Mouse (Mus musculus): ENCODE data around the gene Tmeff2. TPM values are rescaled to one million over a fixed set of nuclear protein-coding genes. Genes with fewer than 3 reads are reported as not detected.

Gene Tmeff2
- total RNA-seq, 2 experiments from 2014 or later, result not detected

DNA sequence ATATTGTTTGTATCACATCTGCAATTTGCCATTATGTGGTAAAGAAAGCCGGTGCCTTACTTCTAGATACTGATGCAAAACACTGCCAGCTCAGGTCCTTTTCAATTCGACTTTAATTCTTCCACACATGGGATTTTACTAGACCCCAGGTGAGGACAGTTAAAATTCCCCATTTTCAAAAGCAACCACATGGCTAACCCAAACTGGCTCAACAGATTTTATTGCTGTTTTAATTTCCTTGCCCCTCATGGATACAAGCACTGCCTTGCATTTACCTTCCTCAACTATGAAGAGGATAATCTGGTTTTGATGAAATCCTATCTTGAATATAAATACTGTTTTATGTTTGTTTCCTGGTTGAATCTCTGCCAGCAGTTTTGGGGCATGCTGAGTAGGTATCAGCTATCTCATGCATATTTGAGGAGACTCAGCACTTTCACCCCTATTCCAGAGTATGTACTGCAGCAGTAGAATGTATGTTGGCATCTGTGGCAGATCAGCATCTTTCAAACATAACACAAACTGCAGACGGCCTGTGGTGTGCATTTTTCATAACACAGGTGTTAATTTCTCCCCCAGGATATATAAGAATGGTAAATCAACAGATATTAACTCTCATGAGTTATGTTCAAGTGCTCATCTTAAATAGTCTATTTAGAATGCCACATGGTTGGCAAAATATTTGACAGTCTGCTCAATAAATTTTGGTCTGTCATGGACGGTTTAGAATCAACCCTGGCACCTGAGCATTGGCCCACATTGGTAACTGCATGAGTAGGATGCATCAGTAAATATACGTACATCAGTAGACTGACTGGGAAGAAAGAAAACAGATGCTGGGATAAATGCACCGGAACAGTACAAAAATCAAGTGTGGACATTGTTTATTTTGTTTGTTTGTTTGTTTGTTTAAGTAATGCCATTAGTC, 72.3 kb downstream of the Tmeff2 start:
- no peak for ATAC-seq (replicated peaks; ENCODE audit: low FRiP score, poor library complexity, severe bottlenecking)

- ATAC-seq (replicated peaks; ENCODE audit: low FRiP score, poor library complexity, severe bottlenecking), result no peak
These were observed 79.1 kb downstream of the Tmeff2 start for GRCm38 (mm10) chr1:50979358-50980081.

DNA sequence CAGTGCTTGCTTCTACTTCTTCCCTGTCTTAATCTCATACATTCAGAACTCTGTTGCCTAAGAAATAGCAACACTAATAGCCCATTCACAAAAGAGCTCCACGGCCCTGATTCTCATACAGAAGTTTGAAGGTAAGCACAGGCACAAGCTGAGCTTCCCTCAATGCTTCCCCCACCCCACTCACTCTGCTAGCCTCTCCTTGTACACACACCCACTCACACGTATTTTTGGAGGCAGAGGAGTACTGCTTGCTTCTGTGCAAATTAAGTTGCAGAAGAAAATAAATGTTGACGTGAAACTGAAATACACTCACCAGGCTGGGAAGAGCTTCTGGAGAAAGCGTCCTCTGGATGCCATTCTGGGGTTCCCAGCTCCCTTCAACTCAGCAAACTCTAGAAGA, 80.1 kb downstream of the Tmeff2 start:
- ATAC-seq (replicated peaks; ENCODE audit: low FRiP score, poor library complexity, severe bottlenecking), result no peak

- ATAC-seq (replicated peaks; ENCODE audit: low FRiP score, poor library complexity, severe bottlenecking), result no peak
These were observed 80.8 kb downstream of the Tmeff2 start for GRCm38 (mm10) chr1:50981151-50981828.

- no peak for ATAC-seq (replicated peaks; ENCODE audit: low FRiP score, poor library complexity, severe bottlenecking)
These were observed 90.2 kb downstream of the Tmeff2 start for GRCm38 (mm10) chr1:50990661-50991060.

- no peak for ATAC-seq (replicated peaks; ENCODE audit: low FRiP score, poor library complexity, severe bottlenecking)
These were observed 94.1 kb downstream of the Tmeff2 start for GRCm38 (mm10) chr1:50994505-50994904.

GRCm38 (mm10) chr1:50999793-51000192, 99.3 kb downstream of the Tmeff2 start:
- ATAC-seq (replicated peaks; ENCODE audit: low FRiP score, poor library complexity, severe bottlenecking), result no peak

GRCm38 (mm10) chr1:51008344-51008743, 107.9 kb downstream of the Tmeff2 start:
- no peak for ATAC-seq (replicated peaks; ENCODE audit: low FRiP score, poor library complexity, severe bottlenecking)

DNA sequence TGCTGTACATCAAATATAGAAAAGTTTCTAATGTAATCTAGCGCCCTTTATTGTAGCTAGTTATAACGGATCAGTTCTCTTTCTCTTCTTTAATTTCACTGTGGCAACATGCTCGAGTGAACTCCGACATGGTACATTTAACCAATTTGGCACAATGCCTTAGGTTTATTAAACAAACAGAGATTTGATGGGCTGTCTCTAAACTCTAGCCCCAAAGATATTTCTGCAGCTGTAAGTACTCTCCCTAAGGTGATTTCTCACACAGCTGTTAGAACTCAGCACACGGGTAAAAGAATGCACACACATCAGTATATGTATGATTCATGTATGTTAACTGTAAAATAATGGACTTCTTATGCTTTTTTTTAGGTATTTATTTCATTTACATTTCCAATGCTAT, 139.8 kb downstream of the Tmeff2 start:
- ATAC-seq (replicated peaks; ENCODE audit: low FRiP score, poor library complexity, severe bottlenecking), result no peak

DNA sequence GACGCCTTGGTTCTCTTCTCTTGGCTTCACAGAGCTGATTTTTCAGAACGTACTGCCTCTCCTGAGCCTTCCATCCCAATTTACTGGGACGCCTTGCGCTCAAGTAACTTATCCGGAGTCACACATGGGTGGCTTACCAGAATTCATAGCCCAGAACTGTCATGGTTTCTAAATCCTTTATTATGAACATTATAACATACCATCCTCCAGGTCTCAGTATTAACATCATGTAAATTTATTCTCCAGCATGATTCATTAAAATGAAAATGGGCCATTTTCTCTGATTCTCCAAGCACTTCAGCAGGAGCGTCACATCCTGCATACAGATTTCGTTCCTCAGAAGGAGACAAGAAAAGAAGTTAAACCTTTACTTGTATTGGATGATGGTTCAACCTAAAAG, 144.4 kb downstream of the Tmeff2 start:
- no peak for ATAC-seq (replicated peaks; ENCODE audit: low FRiP score, poor library complexity, severe bottlenecking)

DNA sequence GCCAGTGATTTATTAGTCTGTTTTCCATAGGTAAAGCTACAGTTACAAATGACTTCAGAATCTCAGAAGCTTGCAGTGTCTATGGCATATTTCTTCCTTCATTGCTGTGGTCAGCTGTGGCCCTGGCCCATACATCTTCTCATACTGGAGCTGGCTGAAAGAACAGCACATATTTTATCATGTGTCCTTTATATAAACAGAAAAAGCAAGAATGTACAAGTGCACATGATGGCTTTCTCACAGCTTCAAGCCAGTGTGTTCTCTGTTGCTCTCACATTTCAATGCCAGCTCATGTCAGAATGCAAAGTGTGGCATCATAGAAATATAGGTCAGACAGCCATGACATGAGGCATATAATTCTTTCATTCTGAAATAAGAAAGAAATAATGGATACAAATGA, 164.1 kb downstream of the Tmeff2 start:
- ATAC-seq (replicated peaks; ENCODE audit: low FRiP score, poor library complexity, severe bottlenecking), result no peak

DNA sequence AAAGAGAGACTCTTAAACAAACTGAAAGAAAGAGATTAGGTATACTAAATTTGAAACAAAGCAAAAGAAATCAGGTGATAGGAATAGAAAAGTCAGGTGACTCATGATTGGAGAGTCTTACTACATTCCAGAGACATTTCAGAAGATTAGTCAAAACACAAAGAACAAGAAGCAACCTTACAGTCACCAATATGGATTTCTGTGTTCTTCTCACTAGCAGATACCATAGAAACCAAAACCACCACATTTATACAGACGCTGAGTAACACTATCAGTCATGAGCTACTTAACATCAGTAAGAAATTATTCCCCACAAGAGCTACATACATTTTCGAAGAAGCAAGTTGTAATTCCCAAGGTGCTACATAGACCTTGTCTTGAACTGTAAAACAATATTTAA, 165.2 kb downstream of the Tmeff2 start:
- no peak for ATAC-seq (replicated peaks; ENCODE audit: low FRiP score, poor library complexity, severe bottlenecking)

DNA sequence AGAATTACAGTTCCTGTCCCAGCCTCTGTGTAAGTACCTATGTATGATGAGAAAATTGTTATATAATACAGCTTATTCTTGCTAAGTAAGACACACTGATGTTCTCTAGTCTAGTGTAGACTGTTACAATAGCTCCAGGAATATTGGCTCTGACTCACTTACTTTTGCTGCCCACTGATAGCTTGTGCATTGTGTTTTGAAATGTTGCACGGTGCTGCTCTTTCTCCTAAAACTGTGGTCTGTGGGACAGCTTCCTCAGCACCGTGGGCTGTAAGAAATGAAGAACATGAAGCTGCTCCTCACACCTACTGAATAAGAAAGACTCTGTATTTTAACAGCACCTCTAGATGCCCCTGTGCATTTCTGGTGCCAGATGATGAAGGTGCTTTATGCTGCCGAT, 168.4 kb downstream of the Tmeff2 start:
- ATAC-seq (replicated peaks; ENCODE audit: low FRiP score, poor library complexity, severe bottlenecking), result no peak

GRCm38 (mm10) chr1:51069288-51069687, 168.8 kb downstream of the Tmeff2 start:
- ATAC-seq (replicated peaks; ENCODE audit: low FRiP score, poor library complexity, severe bottlenecking), result no peak

- ATAC-seq (replicated peaks; ENCODE audit: low FRiP score, poor library complexity, severe bottlenecking), result no peak
These were observed 173.6 kb downstream of the Tmeff2 start for GRCm38 (mm10) chr1:51074076-51074475.

DNA sequence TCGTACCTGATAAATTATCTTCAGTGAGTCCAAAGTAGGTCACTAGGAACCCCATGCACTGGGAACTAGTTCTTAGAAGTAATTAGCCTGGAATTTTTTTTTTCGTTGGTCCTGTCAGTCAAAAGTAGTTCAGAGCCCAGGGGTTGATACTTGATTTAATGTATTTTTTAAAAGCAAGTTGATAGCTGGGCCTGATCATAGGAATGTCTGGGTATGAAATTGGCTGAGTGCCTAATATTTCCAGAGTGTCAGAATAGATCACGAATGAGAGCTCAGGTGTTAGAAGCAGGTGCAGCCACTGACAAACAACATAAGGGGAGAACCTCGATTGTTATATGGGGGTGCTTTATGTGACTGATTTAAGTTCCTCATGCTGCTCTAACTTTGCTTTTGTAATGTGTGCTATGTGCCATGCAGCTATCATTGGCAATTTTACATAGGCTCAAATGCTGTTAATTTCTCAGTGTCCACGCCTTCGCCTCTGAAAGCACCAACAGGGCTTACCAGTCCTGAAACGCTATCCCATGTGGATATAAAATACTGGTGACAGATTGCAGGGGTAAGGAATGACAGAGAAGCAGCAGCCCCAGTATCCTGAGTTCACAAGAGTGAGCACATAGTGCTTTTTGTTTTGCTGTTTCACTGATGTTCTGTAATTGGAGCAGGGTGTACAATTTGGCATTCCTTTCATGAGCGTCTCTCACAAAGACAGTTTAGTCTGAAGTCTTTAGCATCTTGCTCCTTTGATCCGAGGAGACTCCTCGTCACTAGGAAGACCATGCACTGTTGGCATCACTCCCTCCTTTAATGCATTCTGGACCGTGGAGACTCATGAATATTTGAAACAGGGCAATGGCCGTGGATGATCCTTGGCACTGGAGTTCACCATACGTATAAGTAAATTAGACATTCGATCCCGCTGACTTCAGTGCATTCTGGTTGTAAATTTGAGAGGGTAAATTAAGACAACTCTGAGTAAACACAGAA, 175.6 kb downstream of the Tmeff2 start:
- ATAC-seq (replicated peaks; ENCODE audit: low FRiP score, poor library complexity, severe bottlenecking), result no peak

DNA sequence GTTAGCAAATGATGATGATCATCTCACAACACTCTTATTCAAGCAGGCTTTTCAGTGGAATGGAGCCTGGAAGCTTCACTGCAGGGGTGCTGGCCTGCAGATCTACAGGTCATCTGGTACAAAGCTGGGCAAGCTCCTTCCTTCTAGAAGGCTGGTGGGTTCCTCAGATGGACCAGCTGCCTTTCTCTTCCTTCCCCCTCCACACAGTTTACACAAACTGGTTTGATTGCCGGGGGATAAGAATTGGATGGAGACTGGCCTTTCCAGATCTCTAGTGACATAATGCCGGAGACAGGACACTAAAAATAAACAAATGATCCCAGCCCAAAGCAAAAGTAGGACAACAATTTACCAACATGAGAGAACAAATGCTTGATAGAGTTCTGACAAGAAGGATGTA, 188.5 kb downstream of the Tmeff2 start:
- ATAC-seq (replicated peaks; ENCODE audit: low FRiP score, poor library complexity, severe bottlenecking), result no peak

DNA sequence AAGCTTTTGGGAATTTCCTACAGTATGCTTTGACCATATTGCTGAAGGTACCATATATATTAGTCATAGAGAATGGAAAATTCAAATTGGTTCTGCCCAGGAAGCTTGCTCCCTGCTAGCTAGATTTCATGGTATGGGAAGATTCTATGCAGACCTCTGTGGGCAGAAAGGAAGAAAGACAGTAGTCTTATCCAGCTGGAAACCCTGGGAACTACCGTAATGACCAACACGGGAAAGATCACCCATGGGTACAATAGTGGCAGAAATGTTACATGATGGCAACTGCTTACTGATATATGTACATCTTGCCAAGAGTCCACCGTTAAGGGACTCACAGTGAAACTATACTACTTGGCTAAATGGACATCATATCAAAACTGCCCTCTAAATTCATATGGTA, 189.4 kb downstream of the Tmeff2 start:
- ATAC-seq (replicated peaks; ENCODE audit: low FRiP score, poor library complexity, severe bottlenecking), result no peak

GRCm38 (mm10) chr1:51090212-51090761, 189.8 kb downstream of the Tmeff2 start:
- no peak for ATAC-seq (replicated peaks; ENCODE audit: low FRiP score, poor library complexity, severe bottlenecking)

All from erythroblast, adult 5-6 weeks (primary cell).